Mouse (Mus musculus) neutrophil, adult 65 days (primary cell): ENCODE measurements around the gene Lipt2. TPM values are rescaled to one million over a fixed set of nuclear protein-coding genes. Genes with fewer than 3 reads are reported as not detected.

Experiments
- total RNA-seq: library from RNA; stranded (reverse); gene quantifications from 2 replicates; pipeline ENCODE4 v1.2.4, GENCODE M21; 2023

Lipt2 gene
- 0.48 and 1.6 TPM in 2 replicates for total RNA-seq

DNA sequence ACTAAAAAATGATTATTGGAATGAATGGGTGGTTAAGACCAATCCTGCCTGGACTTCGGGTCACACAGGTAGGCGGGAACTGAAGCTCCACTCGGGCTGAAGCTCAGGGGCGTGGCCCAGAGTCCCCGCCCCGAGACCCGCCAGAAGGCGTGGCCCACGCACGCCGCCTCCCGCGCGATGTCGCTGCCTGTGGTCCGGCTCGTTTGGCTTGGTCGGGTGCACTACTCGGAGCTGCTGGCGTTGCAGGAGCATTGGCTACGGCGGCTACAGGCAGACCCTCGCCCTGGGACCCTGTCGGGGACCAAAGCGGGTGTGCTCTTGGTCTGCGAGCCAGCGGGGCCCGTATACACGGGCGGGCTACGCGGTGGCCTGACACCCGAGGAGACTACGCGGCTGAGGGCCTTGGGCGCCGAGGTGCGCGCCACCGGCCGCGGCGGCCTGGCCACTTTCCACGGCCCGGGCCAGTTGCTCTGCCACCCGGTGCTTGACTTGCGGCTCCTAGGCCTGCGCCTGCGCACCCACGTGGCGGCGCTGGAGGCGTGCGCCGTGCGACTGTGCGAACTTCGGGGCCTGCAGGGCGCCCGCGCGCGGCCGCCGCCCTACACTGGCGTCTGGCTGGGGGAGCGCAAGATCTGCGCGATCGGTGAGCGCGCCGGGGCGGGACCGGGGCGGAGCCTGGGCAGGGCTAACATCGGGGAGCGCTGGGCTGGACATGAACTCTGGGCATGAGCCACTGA, at the start of gene Lipt2:
Gene Lipt2, plus strand, starts transcription at position 173 of the 737 bp plus-strand sequence.

GRCm38 (mm10) chr7:100121376-100121789, 37.7 kb upstream of the Lipt2 start, which contains the start of gene Pold3:
Gene Pold3, minus strand, starts transcription at chr7:100121565.

GRCm38 (mm10) chr7:100176269-100176668, 17.2 kb downstream of the Lipt2 start, which contains the start of gene Kcne3:
Gene Kcne3, plus strand, starts transcription at chr7:100176502.

Other genes starting within 250 kb of the Lipt2 start
- gene Rnf169, start 178.8 kb upstream of the Lipt2 start, total RNA-seq: 26.5 and 41.6 TPM in 2 replicates
- not detected in 2 replicates for gene Chrdl2, start 153.1 kb upstream of the Lipt2 start, total RNA-seq
- 43.0 and 54.1 TPM in 2 replicates for gene Pold3, start 37.7 kb upstream of the Lipt2 start, total RNA-seq
- gene Kcne3, start 17.2 kb downstream of the Lipt2 start, total RNA-seq: 9.4 and 11.0 TPM in 2 replicates
- 4.8 and 6.3 TPM in 2 replicates for gene Pgm2l1, start 68.1 kb downstream of the Lipt2 start, total RNA-seq
- not detected in 2 replicates for gene P4ha3, start 126.2 kb downstream of the Lipt2 start, total RNA-seq
- gene C2cd3, start 213.0 kb downstream of the Lipt2 start, total RNA-seq: 18.4 and 19.2 TPM in 2 replicates
- gene Ppme1, start 213.0 kb downstream of the Lipt2 start, total RNA-seq: 24.7 and 37.3 TPM in 2 replicates